Mouse (Mus musculus): ENCODE data around the gene Drosha.
"Not testable (repeated sequence)": the region's sequence is repeated elsewhere in the genome, so short reads cannot be mapped to it uniquely, and the experiment has no call there.

Gene Drosha

GRCm38 (mm10) chr15:12824197-12824952, at the start of gene Drosha, which contains the start of gene 6030458C11Rik:
TSS of gene Drosha (plus strand) at chr15:12824815.
TSS of gene 6030458C11Rik (minus strand) at chr15:12824649.
- peak; percentile 99 for DNase-seq (ENCODE audit: low read depth, low spot score)

- no peak for DNase-seq (ENCODE audit: low read depth, low spot score)
Measured at GRCm38 (mm10) chr15:12781296-12781695, 43.3 kb upstream of the Drosha start.

DNA sequence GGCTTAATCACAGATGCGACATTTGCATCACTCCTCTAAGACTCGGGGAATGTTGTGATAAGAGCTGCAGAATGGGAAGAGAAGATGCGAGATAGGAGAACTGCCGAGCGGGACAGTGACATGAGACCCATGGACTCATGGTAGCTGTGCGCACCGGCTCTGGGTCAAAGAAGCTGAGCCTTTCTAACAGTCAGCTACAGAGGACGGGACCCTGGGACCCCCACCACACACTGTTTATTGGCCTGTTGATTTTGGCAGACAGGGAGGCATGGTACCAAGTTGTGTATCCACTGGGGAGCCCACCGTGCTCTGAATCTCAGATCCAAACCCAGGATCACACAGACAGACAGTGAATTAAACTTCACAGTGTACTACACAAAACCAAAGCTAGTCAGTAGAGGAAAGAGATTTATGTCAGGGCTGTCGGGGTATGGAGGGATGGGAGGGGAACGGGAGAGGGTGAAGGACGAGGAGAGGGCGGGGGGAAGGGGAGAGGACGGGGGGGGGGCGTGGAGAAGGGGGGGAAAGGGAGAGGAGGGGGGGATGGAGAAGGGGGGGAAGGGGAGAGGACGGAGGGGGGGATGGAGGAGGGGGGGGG, 42.8 kb upstream of the Drosha start:
- DNase-seq (ENCODE audit: low read depth, low spot score), result no peak

GRCm38 (mm10) chr15:12788536-12788935, 36.1 kb upstream of the Drosha start:
- no peak for DNase-seq (ENCODE audit: low read depth, low spot score)

- no peak for DNase-seq (ENCODE audit: low read depth, low spot score)
Measured at GRCm38 (mm10) chr15:12789406-12789867, 35.2 kb upstream of the Drosha start.

DNA sequence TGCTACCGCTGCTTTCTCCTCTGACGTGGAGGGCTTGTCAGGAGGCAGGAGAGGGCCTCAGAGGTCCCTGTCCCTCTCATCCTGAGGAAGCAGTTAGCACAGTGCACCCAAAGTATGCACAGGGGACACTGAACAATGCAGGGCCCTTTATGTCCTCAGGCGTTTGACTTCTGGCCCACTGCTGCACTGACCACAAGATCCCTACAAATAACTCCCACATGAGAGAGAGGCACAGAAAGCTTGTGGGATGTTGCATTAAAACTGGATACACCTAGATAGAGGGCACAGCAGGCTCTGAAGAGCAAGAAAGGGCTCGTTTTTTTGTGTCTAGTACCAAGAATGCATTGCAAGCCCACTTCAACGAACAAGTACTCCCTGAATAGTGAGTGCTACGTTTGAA, 30.3 kb upstream of the Drosha start:
- no peak for DNase-seq (ENCODE audit: low read depth, low spot score)

DNA sequence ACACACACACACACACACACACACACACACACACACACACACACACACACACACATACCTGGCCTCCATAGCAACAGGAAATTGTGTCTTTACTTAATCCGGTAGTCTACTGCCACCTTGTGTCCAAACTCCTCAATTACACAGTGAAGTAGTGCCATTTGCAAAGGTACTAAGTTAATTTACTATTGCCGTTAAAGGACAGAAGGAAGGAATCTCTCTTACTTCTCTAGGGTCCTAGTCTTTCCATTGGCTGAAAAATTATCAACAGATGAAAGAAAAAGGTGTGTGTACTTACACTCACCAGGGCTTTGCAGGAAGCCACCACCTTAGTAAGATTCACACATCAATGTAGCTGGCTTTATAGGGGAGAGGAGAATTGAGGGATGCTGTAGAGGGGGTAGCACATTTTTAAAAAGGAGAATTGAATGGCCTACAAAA, 29.1 kb upstream of the Drosha start:
- DNase-seq (ENCODE audit: low read depth, low spot score), result peak; percentile 92

GRCm38 (mm10) chr15:12795909-12796470, 28.6 kb upstream of the Drosha start:
- DNase-seq (ENCODE audit: low read depth, low spot score), result no peak

- DNase-seq (ENCODE audit: low read depth, low spot score), result no peak
Measured at GRCm38 (mm10) chr15:12798043-12798442, 26.6 kb upstream of the Drosha start.

GRCm38 (mm10) chr15:12800405-12801141, 24.0 kb upstream of the Drosha start:
- DNase-seq (ENCODE audit: low read depth, low spot score), result peak; percentile 60

DNA sequence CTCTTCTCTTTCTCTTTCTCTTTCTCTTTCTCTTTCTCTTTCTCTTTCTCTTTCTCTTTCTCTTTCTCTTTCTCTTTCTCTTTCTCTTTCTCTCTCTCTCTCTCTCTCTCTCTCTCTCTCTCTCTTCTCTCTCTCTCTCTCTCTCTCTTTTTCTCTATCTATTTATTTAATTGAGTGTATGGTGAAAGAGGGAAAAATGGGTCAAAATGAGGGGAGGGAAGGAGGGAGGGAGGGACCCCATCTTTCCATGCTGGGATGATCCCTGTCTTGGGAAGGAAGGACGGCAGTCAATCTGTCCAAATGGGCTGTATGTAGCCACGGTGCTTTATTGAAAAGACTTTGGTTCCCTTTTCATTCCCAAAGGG, 23.5 kb upstream of the Drosha start:
- DNase-seq (ENCODE audit: low read depth, low spot score), result not testable (repeated sequence)

DNA sequence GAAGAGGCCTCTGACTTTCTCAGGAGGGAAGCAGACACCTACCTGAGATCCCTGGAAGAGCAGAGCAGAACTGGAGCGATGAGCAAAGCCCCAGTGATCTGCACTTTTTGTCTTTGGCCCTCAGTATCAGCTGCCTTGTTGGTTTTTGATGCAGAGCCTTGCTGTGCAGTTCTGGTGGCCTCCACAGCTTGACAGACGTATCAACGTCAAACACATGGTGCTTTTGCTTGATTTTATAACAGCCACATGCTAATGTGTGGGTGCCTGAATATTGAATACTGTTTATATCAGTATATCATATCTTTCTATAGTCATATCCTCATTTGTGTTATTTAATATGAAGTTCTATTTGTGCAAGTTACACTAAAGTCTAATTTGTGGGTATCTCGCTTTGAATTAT, 19.5 kb upstream of the Drosha start:
- no peak for DNase-seq (ENCODE audit: low read depth, low spot score)

DNA sequence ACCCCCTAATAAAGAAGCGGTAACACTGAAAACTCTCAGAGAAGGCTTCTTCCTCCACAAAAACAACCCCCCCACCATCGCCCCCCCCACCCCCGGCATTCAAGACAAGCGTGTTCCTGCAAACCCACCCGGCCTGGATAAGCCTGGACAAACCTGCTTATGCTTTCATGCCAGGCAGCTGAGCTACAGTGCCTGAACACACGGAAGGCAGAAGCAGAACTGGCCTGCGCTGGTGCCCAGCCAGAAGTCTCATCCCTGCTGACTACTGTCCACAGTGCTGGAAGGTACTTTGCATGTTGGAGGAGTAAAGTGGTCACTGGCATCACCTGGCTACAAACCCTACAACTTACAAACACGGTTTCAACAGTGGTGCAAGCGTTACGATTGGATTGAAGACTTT, 17.5 kb upstream of the Drosha start:
- no peak for DNase-seq (ENCODE audit: low read depth, low spot score)

DNA sequence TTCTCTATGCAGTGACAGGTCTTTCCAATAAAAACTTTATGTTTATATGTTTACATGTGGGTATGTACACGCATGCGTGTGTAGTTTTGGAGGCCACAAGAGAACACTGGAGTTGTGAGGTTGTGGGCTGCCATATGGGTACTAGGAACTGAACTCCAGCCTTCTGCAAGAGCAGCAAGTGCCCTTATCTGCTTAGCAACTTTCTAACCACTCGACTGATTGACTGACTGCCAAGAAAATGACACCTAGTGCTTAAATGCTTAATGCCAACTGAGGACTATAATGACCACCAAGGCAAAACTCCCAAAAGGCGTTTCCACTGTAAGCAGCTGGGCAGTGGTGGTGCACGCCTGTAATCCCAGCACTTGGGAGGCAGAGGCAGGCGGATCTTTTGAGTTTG, 15.3 kb upstream of the Drosha start:
- no peak for DNase-seq (ENCODE audit: low read depth, low spot score)

- no peak for DNase-seq (ENCODE audit: low read depth, low spot score)
Measured at GRCm38 (mm10) chr15:12812646-12813045, 12.0 kb upstream of the Drosha start.

DNA sequence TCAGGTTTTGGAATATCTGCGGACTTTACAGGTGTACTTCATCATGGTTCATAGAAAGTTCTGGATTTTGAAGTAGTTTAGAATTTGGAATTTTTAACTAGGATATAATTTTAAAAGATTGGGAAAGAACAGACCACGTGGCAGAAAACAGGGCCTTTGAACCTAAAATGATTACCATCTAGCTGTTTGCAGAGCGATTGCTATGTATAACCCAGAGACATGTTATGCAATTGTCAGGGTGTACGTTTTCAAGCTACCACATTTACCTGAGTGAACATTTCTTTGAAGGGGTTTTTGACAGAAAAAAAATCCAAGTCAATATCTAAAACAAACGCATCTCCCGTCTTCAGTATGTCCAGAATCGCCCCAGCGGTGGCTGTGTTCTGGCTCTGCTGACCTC, 7.0 kb upstream of the Drosha start:
- DNase-seq (ENCODE audit: low read depth, low spot score), result no peak

GRCm38 (mm10) chr15:12822416-12823395, 1.9 kb upstream of the Drosha start:
- no peak for DNase-seq (ENCODE audit: low read depth, low spot score)

DNA sequence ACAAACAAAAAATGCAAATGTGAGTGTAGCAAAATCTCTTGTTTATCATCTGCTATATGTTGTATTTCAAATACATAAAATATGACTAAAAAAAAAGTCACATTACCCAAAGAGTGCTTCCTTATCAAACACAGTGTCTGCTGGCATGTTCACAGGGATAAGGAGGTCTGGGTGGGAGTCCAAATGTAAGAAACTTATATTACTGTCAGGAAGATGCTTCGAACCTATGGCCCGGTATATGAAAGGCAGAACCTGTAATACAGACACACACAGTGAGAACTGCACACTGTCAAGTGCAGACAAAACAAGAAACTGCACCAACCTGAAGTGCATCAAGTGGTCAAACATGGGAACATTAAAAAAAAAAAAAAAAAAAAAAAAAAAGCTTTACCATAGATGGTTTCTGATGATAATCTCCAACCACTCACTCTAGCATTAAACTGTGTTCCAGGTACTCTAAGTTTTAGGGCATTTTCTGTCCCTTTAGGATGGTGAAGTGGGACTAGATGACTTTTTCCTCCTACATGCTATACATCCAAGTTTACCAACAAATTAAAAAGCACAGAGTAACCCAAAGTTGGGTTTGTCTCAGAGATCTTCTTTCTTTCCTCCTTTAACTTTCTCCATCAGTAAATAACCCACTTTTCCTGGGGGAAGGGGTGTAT, 1.0 kb upstream of the Drosha start:
- no peak for DNase-seq (ENCODE audit: low read depth, low spot score)

DNA sequence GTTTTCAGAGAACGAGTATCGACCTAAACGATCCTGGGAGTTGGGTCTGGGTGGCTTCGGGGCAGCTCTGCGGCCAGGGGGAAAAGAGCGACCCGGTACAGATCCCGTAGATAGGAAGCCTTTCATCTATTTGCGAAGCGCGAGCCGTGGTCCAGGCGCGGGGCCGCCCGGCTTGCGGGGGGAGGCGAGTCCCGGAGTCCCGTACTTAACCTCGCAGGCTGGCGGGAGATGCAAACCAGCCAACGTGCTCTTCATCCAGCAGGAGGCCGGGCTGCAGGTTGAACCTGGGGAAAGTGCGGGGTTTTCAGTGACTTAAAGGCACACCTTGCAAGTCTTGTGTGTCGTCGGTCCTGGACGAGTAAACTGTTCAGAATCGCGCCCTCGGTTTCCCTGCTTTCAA, 350 bp downstream of the Drosha start:
- DNase-seq (ENCODE audit: low read depth, low spot score), result peak; percentile 74

DNA sequence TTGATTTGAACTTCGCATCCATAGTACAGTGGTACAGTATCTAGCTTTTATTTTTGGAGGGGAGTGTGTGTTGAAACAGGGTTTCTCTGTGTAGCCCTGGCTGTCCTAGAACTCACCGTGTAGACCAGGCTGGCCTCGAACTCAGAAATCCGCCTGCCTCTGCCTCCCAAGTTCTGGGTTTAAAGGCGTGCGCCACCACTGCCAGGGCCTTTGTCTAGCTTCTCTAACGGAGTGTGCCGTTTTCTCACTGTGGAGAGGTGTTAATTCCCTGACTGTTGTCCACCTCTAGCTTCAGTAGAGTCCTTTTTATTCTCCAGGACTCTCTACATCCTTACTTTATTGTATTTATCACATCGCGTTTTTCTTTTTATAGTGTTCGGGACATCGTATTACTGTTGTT, 793 bp downstream of the Drosha start:
- no peak for DNase-seq (ENCODE audit: low read depth, low spot score)

Measured in CD4-positive, CD25-positive, alpha-beta regulatory T cell, adult 2 months (primary cell).